Mouse (Mus musculus): ENCODE measurements around the gene 1600002K03Rik. TPM values are rescaled to one million over a fixed set of nuclear protein-coding genes. Genes with fewer than 3 reads are reported as not detected.

The 1600002K03Rik gene
- polyA plus RNA-seq, 1 experiment from 2014 or later = 14.1 TPM

GRCm38 (mm10) chr10:80173358-80173757 is 614 bp downstream of the 1600002K03Rik start:
- no peaks in the 10 kb centered on the region for H3K9me3 ChIP-seq (ENCODE audit: control insufficient read depth, low read length)
- ATAC-seq (ENCODE audit: low FRiP score, low TSS enrichment) (no peak), DNase-seq (ENCODE audit: low spot score) (no peak)
- H3K36me3 ChIP-seq (ENCODE audit: control insufficient read depth, insufficient read depth, low read length) = peaks cover 24% of the 10 kb centered on the region
- H3K27me3 ChIP-seq (ENCODE audit: control insufficient read depth, insufficient read depth, low read length) = no peaks in the 10 kb centered on the region
- 0 out of 2 replicates have a peak, but pooled peaks cover 5% of the 10 kb centered on the region for H3K4me1 ChIP-seq (replicated peaks; ENCODE audit: control insufficient read depth, insufficient read depth)
- H3K9ac ChIP-seq (ENCODE audit: low read length) = no peak overlapping the region; the same call in 1 of the 2 replicates
- H3K4me2 ChIP-seq (replicated peaks; ENCODE audit: low read depth) = peak overlapping the region; percentile 56
- WGBS = 26% methylated on average over 11 of the region's 11 CpGs
- peak overlapping the region; percentile 55 for H3K4me3 ChIP-seq (ENCODE audit: low read depth, low read length)
- H3K27ac ChIP-seq (replicated peaks) = peak overlapping the region; percentile 53; the same call in 1 of the 2 replicates
- TF ChIP-seq CTCF (IDR thresholded peaks at IDR 0.05; ENCODE audit: low read depth) = no peak
- no peak for TF ChIP-seq EP300 (optimal IDR thresholded peaks at IDR 0.05)

DNA sequence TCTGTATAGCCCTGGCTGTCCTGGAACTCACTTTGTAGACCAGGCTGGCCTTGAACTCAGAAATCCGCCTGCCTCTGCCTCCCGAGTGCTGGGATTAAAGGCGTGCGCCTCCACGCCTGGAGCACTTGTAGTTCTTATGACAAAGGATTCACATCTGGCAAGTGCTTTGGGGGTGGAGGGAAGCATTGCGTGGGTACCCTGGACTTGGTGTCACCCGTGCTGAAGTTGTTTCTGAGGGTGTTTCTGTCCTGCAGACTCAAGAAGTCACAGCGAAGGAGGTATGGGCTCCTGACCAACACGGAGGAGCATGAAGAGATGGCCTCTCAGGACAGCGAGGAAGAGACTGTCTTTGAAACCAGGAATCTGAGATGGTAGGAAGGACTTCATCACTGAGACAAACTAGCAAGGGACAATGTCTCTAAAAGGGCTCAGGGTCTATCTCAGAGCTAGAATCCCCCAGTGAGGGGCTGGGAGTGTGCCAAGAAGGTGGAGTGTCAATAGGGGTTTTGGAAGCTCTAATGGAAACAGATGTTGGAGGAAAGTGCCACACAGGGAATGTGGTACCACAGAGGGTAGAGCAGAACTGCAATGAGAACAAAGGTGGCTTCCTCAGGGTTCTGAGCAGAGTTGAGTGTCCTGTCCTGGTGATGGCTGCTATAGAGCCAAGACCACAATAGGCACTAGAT is 1.4 kb downstream of the 1600002K03Rik start:
- Histone ChIP-seq H3K36me3 (ENCODE audit: control insufficient read depth, insufficient read depth, low read length) (peaks cover 24% of the 10 kb centered on the region), H3K27ac (replicated peaks) (no peak overlapping the region), H3K4me1 (replicated peaks; ENCODE audit: control insufficient read depth, insufficient read depth) (peaks cover 2% of the 10 kb centered on the region; the same call in 1 of the 2 replicates), H3K4me2 (replicated peaks; ENCODE audit: low read depth) (no peak overlapping the region), H3K9me3 (ENCODE audit: control insufficient read depth, low read length) (no peaks in the 10 kb centered on the region), H3K4me3 (ENCODE audit: low read depth, low read length) (no peak overlapping the region), H3K9ac (ENCODE audit: low read length) (no peak overlapping the region), H3K27me3 (ENCODE audit: control insufficient read depth, insufficient read depth, low read length) (no peaks in the 10 kb centered on the region)
- WGBS = 87% methylated on average over 10 of the region's 10 CpGs
- no peak for ATAC-seq (ENCODE audit: low FRiP score, low TSS enrichment)
- DNase-seq (ENCODE audit: low spot score) = no peak
- TF ChIP-seq CTCF (IDR thresholded peaks at IDR 0.05; ENCODE audit: low read depth) (no peak), EP300 (optimal IDR thresholded peaks at IDR 0.05) (no peak)

GRCm38 (mm10) chr10:80174705-80175104 is 2.0 kb downstream of the 1600002K03Rik start:
- ATAC-seq (ENCODE audit: low FRiP score, low TSS enrichment) (no peak), DNase-seq (ENCODE audit: low spot score) (peak; percentile 64)
- H3K9ac ChIP-seq (ENCODE audit: low read length) = no peak overlapping the region
- H3K4me2 ChIP-seq (replicated peaks; ENCODE audit: low read depth) = no peak overlapping the region
- TF ChIP-seq CTCF (IDR thresholded peaks at IDR 0.05; ENCODE audit: low read depth) (peak; percentile 72), EP300 (optimal IDR thresholded peaks at IDR 0.05) (no peak)
- no peak overlapping the region for H3K27ac ChIP-seq (replicated peaks)
- H3K27me3 ChIP-seq (ENCODE audit: control insufficient read depth, insufficient read depth, low read length) = no peaks in the 10 kb centered on the region
- peaks cover 2% of the 10 kb centered on the region; the same call in 1 of the 2 replicates for H3K4me1 ChIP-seq (replicated peaks; ENCODE audit: control insufficient read depth, insufficient read depth)
- H3K9me3 ChIP-seq (ENCODE audit: control insufficient read depth, low read length) = no peaks in the 10 kb centered on the region
- no peak overlapping the region for H3K4me3 ChIP-seq (ENCODE audit: low read depth, low read length)
- WGBS = 50% methylated on average over 2 of the region's 2 CpGs
- peaks cover 24% of the 10 kb centered on the region for H3K36me3 ChIP-seq (ENCODE audit: control insufficient read depth, insufficient read depth, low read length)

DNA sequence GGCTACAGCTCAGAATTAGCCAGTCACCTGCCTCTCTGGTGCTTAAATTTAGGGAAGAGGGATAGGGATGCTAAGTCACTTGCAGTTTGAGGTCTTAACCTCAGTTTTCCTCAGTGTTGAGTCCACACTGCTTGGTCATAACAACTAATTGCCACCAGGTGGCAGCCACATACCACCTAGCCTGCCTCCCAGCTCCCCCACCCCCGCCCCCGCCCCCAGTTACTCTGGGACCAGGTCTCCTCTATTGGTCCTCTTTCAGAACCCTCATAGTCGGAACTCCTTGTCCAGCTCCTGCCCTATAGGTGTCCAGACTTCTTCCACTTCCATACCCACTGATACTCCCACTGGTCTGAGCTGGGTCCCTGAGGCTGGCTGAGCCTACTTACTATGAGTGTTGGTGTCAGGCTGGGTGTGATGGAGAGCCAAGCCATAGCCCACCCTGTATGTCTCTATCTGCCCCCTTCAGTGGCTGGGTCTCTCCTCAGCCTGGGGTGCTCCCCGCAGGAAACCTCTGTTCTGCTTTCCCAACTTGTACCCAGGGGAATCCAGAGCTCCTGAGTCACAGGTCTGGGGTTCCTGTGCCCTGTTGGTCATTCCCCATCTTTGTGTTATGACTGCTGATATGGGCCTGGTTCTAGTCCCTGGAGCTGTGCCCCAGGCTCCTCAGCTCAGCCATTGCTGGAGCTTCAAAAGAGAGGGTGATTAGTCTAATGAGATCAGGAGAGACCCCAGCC is 3.0 kb downstream of the 1600002K03Rik start:
- no peak for ATAC-seq (ENCODE audit: low FRiP score, low TSS enrichment)
- H3K4me1 ChIP-seq (replicated peaks; ENCODE audit: control insufficient read depth, insufficient read depth) = peaks cover 2% of the 10 kb centered on the region; the same call in 1 of the 2 replicates
- H3K27ac ChIP-seq (replicated peaks) = no peak overlapping the region
- peaks cover 15% of the 10 kb centered on the region for H3K36me3 ChIP-seq (ENCODE audit: control insufficient read depth, insufficient read depth, low read length)
- H3K27me3 ChIP-seq (ENCODE audit: control insufficient read depth, insufficient read depth, low read length) = no peaks in the 10 kb centered on the region
- no peak overlapping the region for H3K9ac ChIP-seq (ENCODE audit: low read length)
- no peak for TF ChIP-seq EP300 (optimal IDR thresholded peaks at IDR 0.05)
- TF ChIP-seq CTCF (IDR thresholded peaks at IDR 0.05; ENCODE audit: low read depth) = peak; percentile 76
- no peaks in the 10 kb centered on the region for H3K9me3 ChIP-seq (ENCODE audit: control insufficient read depth, low read length)
- H3K4me2 ChIP-seq (replicated peaks; ENCODE audit: low read depth) = no peak overlapping the region
- WGBS = 27% methylated on average over 4 of the region's 4 CpGs
- H3K4me3 ChIP-seq (ENCODE audit: low read depth, low read length) = no peak overlapping the region
- no peak for DNase-seq (ENCODE audit: low spot score)

DNA sequence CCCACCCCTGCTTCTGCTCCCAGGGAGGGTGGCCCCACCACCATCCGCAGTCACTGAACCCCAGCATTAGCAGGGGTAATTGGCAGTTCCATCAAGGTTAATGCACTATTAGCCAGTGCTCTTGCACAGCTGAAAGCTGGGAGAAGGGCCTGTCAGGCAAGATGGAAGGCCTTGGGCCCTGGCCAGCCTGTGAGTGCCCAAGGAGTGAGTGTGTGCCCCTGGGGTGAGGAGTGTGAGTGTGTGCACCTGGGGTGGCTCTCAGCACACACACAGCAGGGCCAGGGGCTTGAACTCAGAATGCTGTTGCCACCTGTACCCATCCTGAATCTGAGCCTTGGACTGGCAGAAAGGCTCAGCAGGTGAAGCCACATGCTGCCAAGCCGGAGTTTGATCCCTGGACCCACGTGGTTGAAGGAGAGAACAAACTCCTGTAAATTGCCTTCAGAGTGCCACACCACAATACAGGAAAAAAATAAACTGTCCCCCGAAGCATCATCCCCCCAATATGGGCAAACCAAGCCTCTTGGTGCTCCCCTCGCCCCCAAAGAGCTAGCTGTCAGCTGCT is 3.6 kb downstream of the 1600002K03Rik start:
- no peak for DNase-seq (ENCODE audit: low spot score)
- no peak for ATAC-seq (ENCODE audit: low FRiP score, low TSS enrichment)
- Histone ChIP-seq H3K4me1 (replicated peaks; ENCODE audit: control insufficient read depth, insufficient read depth) (peaks cover 2% of the 10 kb centered on the region; the same call in 1 of the 2 replicates), H3K27ac (replicated peaks) (no peak overlapping the region), H3K9me3 (ENCODE audit: control insufficient read depth, low read length) (no peaks in the 10 kb centered on the region), H3K4me3 (ENCODE audit: low read depth, low read length) (no peak overlapping the region), H3K36me3 (ENCODE audit: control insufficient read depth, insufficient read depth, low read length) (peaks cover 10% of the 10 kb centered on the region), H3K4me2 (replicated peaks; ENCODE audit: low read depth) (no peak overlapping the region), H3K27me3 (ENCODE audit: control insufficient read depth, insufficient read depth, low read length) (no peaks in the 10 kb centered on the region), H3K9ac (ENCODE audit: low read length) (no peak overlapping the region)
- WGBS = 82% methylated on average over 5 of the region's 5 CpGs
- no peak for TF ChIP-seq CTCF (IDR thresholded peaks at IDR 0.05; ENCODE audit: low read depth)
- no peak for TF ChIP-seq EP300 (optimal IDR thresholded peaks at IDR 0.05)
